Mouse (Mus musculus) hindbrain, embryonic 14.5 days (tissue): Measurements from ENCODE around the gene Atg16l1. TPM values are rescaled to one million over a fixed set of nuclear protein-coding genes. Genes with fewer than 3 reads are reported as not detected.

Experiments
- ATAC-seq: fragments of 200-750 bp; cut with Nextera tagmentation; 2 replicates; pipeline ENCODE4 v1.8.0; 2017; ENCODE audit warnings: moderate number of reproducible peaks, mild to moderate bottlenecking, moderate TSS enrichment, moderate library complexity; ENCODE audit not compliant: low FRiP score
- DNase-seq: peaks from one replicate; pipeline ENCODE4 v3.0.0-alpha.2; 2015; ENCODE audit warnings: low spot score
- H3K27ac ChIP-seq: fragments of 300-500 bp; sonication (generic); 2 replicates; pipeline ENCODE4 v1.5.1; 2014; ENCODE audit warnings: mild to moderate bottlenecking, moderate library complexity
- H3K27me3 ChIP-seq: fragments of 300-500 bp; sonication (generic); 2 replicates; pipeline ENCODE4 v1.6.1; 2014; ENCODE audit warnings: mild to moderate bottlenecking, low read length, mixed read lengths; ENCODE audit not compliant: control insufficient read depth, insufficient read depth
- H3K36me3 ChIP-seq: fragments of 300-500 bp; sonication (generic); replicated peaks from 2 replicates; pipeline ENCODE4 v1.6.1; 2014; ENCODE audit not compliant: control insufficient read depth, insufficient read depth
- H3K4me1 ChIP-seq: fragments of 300-500 bp; sonication (generic); replicated peaks from 2 replicates; pipeline ENCODE4 v1.6.1; 2014; ENCODE audit warnings: antibody characterized with exemption, low read length, mixed read lengths; ENCODE audit not compliant: control insufficient read depth, insufficient read depth
- H3K4me2 ChIP-seq: fragments of 300-500 bp; sonication (generic); replicated peaks from 2 replicates; pipeline ENCODE4 v1.6.1; 2014; ENCODE audit warnings: mild to moderate bottlenecking, moderate library complexity
- H3K4me3 ChIP-seq: fragments of 300-500 bp; sonication (generic); replicated peaks from 2 replicates; pipeline ENCODE4 v1.5.1; 2014; ENCODE audit warnings: mild to moderate bottlenecking, low read length
- H3K9ac ChIP-seq: fragments of 300-500 bp; sonication (generic); 2 replicates; pipeline ENCODE4 v1.6.1; 2014
- H3K9me3 ChIP-seq: fragments of 300-500 bp; sonication (generic); 2 replicates; pipeline ENCODE4 v1.6.1; 2016; ENCODE audit warnings: low read length; ENCODE audit not compliant: control insufficient read depth
- WGBS: fragments of 180-500 bp; shearing (Covaris S2); extraction: QIAGEN DNeasy Blood & Tissue Kit; methylation state at CpG from one replicate; pipeline ENCODE4 v1.1.7; 2014; 5-methylcytosine and 5-hydroxymethylcytosine counted together
- polyA plus RNA-seq: library from polyadenylated mRNA; unstranded; fragments of >200 nt; fragmentation: Nextera tagmentation; extraction: Ambion mirVana; gene quantifications from 2 replicates; pipeline ENCODE4 v1.2.1, GENCODE M21; 2014

Atg16l1 gene
- polyA plus RNA-seq, 1 experiment from 2014 or later: 66.8 TPM

- Histone ChIP-seq H3K36me3 (no peaks in the 10 kb centered on the region), H3K4me2 (no peak overlapping the region), H3K27me3 (no peaks in the 10 kb centered on the region), H3K9ac (no peak overlapping the region), H3K9me3 (no peaks in the 10 kb centered on the region), H3K27ac (no peak overlapping the region), H3K4me1 (no peaks in the 10 kb centered on the region), H3K4me3 (no peak overlapping the region)
- DNase-seq (no peak), ATAC-seq (no peak)
- WGBS: 44% methylated on average over 5 of the region's 5 CpGs
These were observed 81.3 kb downstream of the Atg16l1 start for GRCm38 (mm10) chr1:87837018-87837417.

DNA sequence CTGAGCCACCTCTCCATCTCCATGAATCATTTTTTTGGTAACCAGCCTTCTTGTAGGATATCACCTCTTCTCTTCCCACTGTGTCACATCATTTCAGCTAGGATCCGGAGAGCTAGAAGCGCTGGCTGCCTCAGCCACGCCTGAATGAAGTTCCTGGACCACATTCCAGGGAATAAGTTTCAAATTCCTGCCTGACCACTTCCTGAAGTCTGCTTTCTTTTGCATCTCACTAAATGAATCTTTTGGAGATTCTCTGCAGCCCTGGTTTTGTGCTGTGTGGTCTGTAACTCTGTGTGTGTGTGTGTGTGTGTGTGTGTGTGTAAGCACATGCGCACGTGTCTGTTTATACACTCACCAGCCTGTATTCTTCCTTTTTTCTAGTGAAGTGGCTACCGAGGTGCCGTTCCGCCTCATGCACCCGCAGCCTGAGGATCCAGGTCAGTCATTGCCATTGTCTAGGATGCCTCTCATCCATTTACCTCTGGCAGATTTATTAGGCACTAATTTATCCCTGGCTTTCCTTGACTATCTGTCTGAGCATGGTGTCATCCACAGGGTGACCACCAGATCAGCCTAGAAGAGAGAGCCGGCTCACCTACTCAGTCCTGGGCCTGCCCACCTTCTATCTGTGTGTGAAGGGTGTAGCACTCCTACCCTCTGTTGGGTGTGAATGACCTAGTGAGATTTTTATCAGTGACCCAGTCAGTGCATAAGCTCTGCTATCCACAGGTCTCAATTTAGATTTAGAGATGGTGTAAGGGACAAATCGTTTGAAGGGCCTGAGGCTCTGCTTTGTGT is 84.9 kb downstream of the Atg16l1 start:
- no peak overlapping the region for H3K4me3 ChIP-seq
- DNase-seq: no peak
- H3K27me3 ChIP-seq: no peaks in the 10 kb centered on the region
- WGBS: 83% methylated on average over 11 of the region's 11 CpGs
- no peaks in the 10 kb centered on the region for H3K9me3 ChIP-seq
- no peaks in the 10 kb centered on the region for H3K4me1 ChIP-seq
- no peak for ATAC-seq
- H3K9ac ChIP-seq: no peak overlapping the region
- no peak overlapping the region for H3K27ac ChIP-seq
- no peaks in the 10 kb centered on the region for H3K36me3 ChIP-seq
- no peak overlapping the region for H3K4me2 ChIP-seq

Other genes starting within 250 kb of the Atg16l1 start
- gene Neu2, start 246.0 kb upstream of the Atg16l1 start, polyA plus RNA-seq: 0.40 and 0.86 TPM in 2 replicates
- gene Ngef, start 182.0 kb upstream of the Atg16l1 start, polyA plus RNA-seq: 15.4 and 19.0 TPM in 2 replicates
- 3.4 and 4.6 TPM in 2 replicates for gene Inpp5d, start 135.6 kb upstream of the Atg16l1 start, polyA plus RNA-seq
- 1.4 and 1.8 TPM in 2 replicates for gene Sag, start 47.8 kb downstream of the Atg16l1 start, polyA plus RNA-seq
- gene Dgkd, start 97.4 kb downstream of the Atg16l1 start, polyA plus RNA-seq: 50.8 and 51.5 TPM in 2 replicates